Mouse (Mus musculus): ENCODE results near the gene Six5. TPM values are rescaled to one million over a fixed set of nuclear protein-coding genes. Genes with fewer than 3 reads are reported as not detected.
A peak's percentile ranks its signal among the peaks of the same experiment; 100 is the strongest.

Gene Six5
- polyA plus RNA-seq, 1 experiment from 2014 or later, result 2.5 TPM

DNA sequence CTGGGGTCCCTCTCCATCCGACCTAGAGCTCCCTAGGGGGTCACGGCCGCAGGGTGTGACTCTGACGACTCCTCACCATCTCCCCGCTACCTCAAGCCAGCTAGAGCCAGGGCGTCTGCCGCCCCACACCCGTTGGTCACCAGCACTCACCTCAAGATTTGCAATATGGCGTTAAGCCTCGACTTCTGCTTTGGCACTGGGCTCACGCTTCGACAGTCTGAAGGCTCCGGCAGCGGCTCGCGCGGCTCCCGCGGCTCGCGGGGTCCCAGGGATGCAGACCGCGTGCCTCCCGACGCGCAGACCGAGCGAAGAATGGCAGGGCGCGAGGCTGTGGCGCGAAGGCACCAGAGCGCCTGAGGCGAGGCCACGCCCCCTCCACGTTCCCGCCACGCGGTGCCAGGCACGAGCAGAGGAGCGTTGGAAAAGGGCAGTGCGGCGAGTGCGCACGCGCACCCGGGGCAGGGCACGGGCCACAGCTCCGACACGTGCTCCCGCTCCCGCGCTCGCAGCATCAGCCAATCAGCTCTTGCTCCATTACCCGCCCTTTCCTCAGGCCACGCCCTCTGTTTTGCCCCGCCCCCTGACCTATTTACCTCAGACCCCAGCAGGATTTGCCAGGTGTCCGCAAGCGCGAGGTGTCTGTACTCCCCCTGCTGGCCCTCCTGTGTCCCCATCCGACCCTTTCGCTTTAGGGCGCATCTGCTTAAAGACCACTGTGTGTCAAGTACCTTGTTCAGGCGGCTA lies 23.8 kb downstream of the Six5 start, which contains the start of gene Gm4969:
TSS of gene Gm4969 (minus strand) at position 341 of the 744 bp plus-strand sequence.
- H3K27ac ChIP-seq (replicated peaks; ENCODE audit: low read depth, low read length), result no peak within 1 kb of the TSS
- no peaks in the 10 kb centered on the region for H3K27me3 ChIP-seq (ENCODE audit: control insufficient read depth, insufficient read depth, low read length)
- no peaks in the 10 kb centered on the region for H3K36me3 ChIP-seq (ENCODE audit: control insufficient read depth, insufficient read depth, low read length)
- WGBS, result 23% methylated on average over 61 of the region's 64 CpGs
- peak; percentile 48 for ATAC-seq (ENCODE audit: low FRiP score, low TSS enrichment)
- peak within 1 kb of the TSS; percentile 30 for H3K4me3 ChIP-seq (replicated peaks; ENCODE audit: low read depth, low read length)
- H3K4me2 ChIP-seq (ENCODE audit: low read length), result peak within 1 kb of the TSS; percentile 49
- DNase-seq, result peak; percentile 84
- peaks cover 6% of the 10 kb centered on the region for H3K4me1 ChIP-seq (ENCODE audit: control insufficient read depth, insufficient read depth, low read length)
- no peak within 1 kb of the TSS for H3K9ac ChIP-seq (replicated peaks; ENCODE audit: low read length)
- H3K9me3 ChIP-seq (ENCODE audit: control insufficient read depth, low read length), result no peaks in the 10 kb centered on the region

DNA sequence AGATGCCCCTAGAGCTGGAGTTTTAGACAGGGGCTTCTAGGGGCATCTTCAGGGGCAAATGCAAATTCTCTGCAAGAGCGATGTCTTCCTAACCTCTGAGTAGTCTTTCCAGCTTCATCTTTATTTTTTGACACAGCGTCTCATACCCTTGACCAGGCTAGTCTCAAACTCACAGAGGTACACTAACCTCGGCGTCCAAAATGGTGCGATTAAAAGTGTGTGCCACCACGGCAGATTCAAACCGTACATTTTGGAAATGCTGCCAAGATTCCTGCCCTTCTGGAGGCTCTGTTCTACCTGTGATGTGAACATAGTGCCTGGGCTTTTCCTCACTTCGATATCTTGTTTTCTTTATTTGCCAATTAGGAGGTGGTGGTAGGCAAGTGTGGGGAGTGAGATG lies 24.7 kb downstream of the Six5 start:
- DNase-seq (no peak), ATAC-seq (ENCODE audit: low FRiP score, low TSS enrichment) (peak; percentile 9; the same call in 1 of the 2 replicates)
- H3K9ac ChIP-seq (replicated peaks; ENCODE audit: low read length), result no peak overlapping the region
- no peaks in the 10 kb centered on the region for H3K27me3 ChIP-seq (ENCODE audit: control insufficient read depth, insufficient read depth, low read length)
- H3K4me2 ChIP-seq (ENCODE audit: low read length), result no peak overlapping the region
- no peaks in the 10 kb centered on the region for H3K36me3 ChIP-seq (ENCODE audit: control insufficient read depth, insufficient read depth, low read length)
- no peak overlapping the region for H3K27ac ChIP-seq (replicated peaks; ENCODE audit: low read depth, low read length)
- 91% methylated on average over 8 of the region's 8 CpGs for WGBS
- H3K9me3 ChIP-seq (ENCODE audit: control insufficient read depth, low read length), result no peaks in the 10 kb centered on the region
- H3K4me1 ChIP-seq (ENCODE audit: control insufficient read depth, insufficient read depth, low read length), result peaks cover 6% of the 10 kb centered on the region
- H3K4me3 ChIP-seq (replicated peaks; ENCODE audit: low read depth, low read length), result no peak overlapping the region

- Histone ChIP-seq H3K4me1 (ENCODE audit: control insufficient read depth, insufficient read depth, low read length) (peaks cover 6% of the 10 kb centered on the region), H3K9me3 (ENCODE audit: control insufficient read depth, low read length) (no peaks in the 10 kb centered on the region), H3K27me3 (ENCODE audit: control insufficient read depth, insufficient read depth, low read length) (no peaks in the 10 kb centered on the region), H3K27ac (replicated peaks; ENCODE audit: low read depth, low read length) (peak within 1 kb of the TSS; percentile 53; the same call in 1 of the 2 replicates), H3K4me2 (ENCODE audit: low read length) (peak within 1 kb of the TSS; percentile 85), H3K36me3 (ENCODE audit: control insufficient read depth, insufficient read depth, low read length) (no peaks in the 10 kb centered on the region), H3K4me3 (replicated peaks; ENCODE audit: low read depth, low read length) (peak within 1 kb of the TSS; percentile 60), H3K9ac (replicated peaks; ENCODE audit: low read length) (peak within 1 kb of the TSS; percentile 73)
- DNase-seq (peak; percentile 98), ATAC-seq (ENCODE audit: low FRiP score, low TSS enrichment) (peak; percentile 94)
- WGBS, result 3% methylated on average over 34 of the region's 34 CpGs
Observed at GRCm38 (mm10) chr7:19119631-19120429, 25.4 kb downstream of the Six5 start, which contains the start of gene Fbxo46. TSS of gene Fbxo46 (plus strand) at chr7:19119859.

DNA sequence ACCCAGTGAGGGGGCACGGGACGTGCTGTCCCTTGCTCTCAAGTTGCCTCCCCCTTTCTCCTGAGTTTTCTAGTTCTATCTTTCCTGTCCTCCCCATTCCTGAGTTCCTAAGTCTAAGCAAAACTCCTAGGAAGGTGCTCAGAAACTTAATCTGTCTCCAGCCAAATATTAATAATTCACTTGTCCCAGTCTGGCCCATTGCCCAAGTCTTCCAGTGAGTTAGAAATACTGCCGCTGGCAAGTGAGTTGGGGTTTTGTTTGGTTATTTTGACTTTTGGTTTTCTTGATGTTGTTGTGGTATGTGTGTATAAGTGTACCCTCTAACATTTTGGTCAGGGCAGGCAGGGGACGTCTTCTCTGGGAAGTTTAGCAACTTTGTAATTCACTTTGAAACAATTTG lies 27.3 kb downstream of the Six5 start:
- H3K27me3 ChIP-seq (ENCODE audit: control insufficient read depth, insufficient read depth, low read length), result no peaks in the 10 kb centered on the region
- DNase-seq, result no peak
- H3K4me3 ChIP-seq (replicated peaks; ENCODE audit: low read depth, low read length), result no peak overlapping the region
- peaks cover 6% of the 10 kb centered on the region for H3K4me1 ChIP-seq (ENCODE audit: control insufficient read depth, insufficient read depth, low read length)
- H3K9me3 ChIP-seq (ENCODE audit: control insufficient read depth, low read length), result no peaks in the 10 kb centered on the region
- H3K27ac ChIP-seq (replicated peaks; ENCODE audit: low read depth, low read length), result no peak overlapping the region
- no peak for ATAC-seq (ENCODE audit: low FRiP score, low TSS enrichment)
- no peak overlapping the region for H3K4me2 ChIP-seq (ENCODE audit: low read length)
- 93% methylated on average over 4 of the region's 4 CpGs for WGBS
- no peak overlapping the region for H3K9ac ChIP-seq (replicated peaks; ENCODE audit: low read length)
- H3K36me3 ChIP-seq (ENCODE audit: control insufficient read depth, insufficient read depth, low read length), result peaks cover 4% of the 10 kb centered on the region; the same call in 1 of the 2 replicates

DNA sequence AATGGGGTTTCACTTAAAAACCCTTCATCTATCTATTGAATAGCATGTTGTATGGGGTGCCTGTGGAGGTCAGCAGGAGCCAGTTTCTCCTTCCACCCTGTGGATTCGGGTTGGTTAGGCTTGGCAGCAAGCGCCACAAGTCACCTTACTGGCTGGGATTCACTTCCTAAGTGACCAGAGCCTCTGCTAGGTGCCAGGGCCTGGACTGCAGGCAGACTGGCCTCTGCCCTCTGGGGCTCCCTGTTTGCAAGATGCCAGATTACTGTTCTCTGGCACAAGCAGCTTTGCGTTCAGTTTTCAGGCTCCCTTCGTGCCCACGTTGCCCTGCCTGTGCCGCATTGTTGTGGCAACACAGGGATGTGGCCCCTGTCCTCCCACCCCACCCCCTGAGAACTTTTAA lies 30.3 kb downstream of the Six5 start:
- no peaks in the 10 kb centered on the region for H3K27me3 ChIP-seq (ENCODE audit: control insufficient read depth, insufficient read depth, low read length)
- peaks cover 5% of the 10 kb centered on the region; the same call in 1 of the 2 replicates for H3K36me3 ChIP-seq (ENCODE audit: control insufficient read depth, insufficient read depth, low read length)
- no peak overlapping the region for H3K9ac ChIP-seq (replicated peaks; ENCODE audit: low read length)
- 91% methylated on average over 6 of the region's 6 CpGs for WGBS
- peaks cover 6% of the 10 kb centered on the region for H3K4me1 ChIP-seq (ENCODE audit: control insufficient read depth, insufficient read depth, low read length)
- H3K4me2 ChIP-seq (ENCODE audit: low read length), result no peak overlapping the region
- no peak overlapping the region for H3K27ac ChIP-seq (replicated peaks; ENCODE audit: low read depth, low read length)
- DNase-seq (no peak), ATAC-seq (ENCODE audit: low FRiP score, low TSS enrichment) (no peak)
- H3K9me3 ChIP-seq (ENCODE audit: control insufficient read depth, low read length), result no peaks in the 10 kb centered on the region
- H3K4me3 ChIP-seq (replicated peaks; ENCODE audit: low read depth, low read length), result no peak overlapping the region

DNA sequence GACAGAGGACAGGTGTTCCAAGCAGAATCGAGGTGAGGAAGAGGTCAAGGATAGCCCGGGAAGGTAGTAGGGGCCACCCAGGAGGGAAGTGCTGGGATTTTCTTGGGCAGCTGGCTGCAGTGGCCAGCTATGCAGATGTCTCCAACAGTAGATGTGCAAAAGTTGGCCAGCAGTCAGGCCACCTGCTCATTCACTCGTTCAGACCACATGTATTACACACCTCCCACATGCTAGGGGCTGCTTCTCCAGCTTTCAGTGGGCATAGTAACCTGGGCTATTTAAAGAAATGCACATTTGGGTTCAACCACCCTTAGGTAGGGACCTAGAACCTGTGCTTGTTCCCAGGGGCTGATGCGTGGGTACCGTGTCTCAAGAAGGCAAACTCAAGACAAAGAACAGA lies 33.4 kb downstream of the Six5 start:
- Histone ChIP-seq H3K4me2 (ENCODE audit: low read length) (no peak overlapping the region), H3K36me3 (ENCODE audit: control insufficient read depth, insufficient read depth, low read length) (peaks cover 5% of the 10 kb centered on the region; the same call in 1 of the 2 replicates), H3K27me3 (ENCODE audit: control insufficient read depth, insufficient read depth, low read length) (no peaks in the 10 kb centered on the region), H3K9me3 (ENCODE audit: control insufficient read depth, low read length) (no peaks in the 10 kb centered on the region), H3K4me1 (ENCODE audit: control insufficient read depth, insufficient read depth, low read length) (peaks cover 9% of the 10 kb centered on the region; the same call in 1 of the 2 replicates), H3K4me3 (replicated peaks; ENCODE audit: low read depth, low read length) (no peak overlapping the region), H3K27ac (replicated peaks; ENCODE audit: low read depth, low read length) (no peak overlapping the region), H3K9ac (replicated peaks; ENCODE audit: low read length) (no peak overlapping the region)
- no peak for ATAC-seq (ENCODE audit: low FRiP score, low TSS enrichment)
- 98% methylated on average over 5 of the region's 5 CpGs for WGBS
- DNase-seq, result no peak

DNA sequence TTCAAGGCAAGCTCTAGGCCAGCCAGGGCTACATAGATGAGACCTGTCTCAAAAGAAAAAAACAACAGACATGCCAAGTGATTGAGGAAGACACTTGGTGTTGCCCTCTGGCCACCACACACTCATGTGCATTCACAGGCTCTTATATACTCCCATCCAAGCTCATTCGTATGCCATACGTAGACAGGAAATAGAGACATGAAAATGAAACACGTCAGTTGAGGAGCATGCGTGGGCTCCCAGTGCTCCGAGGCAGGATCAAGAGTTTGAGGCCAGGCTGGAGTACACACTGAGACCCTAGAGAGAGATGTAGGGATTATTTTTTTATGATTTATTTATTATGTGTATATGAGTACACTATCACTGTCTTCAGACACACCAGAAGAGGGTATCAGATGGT lies 35.0 kb downstream of the Six5 start:
- no peak for DNase-seq
- H3K27ac ChIP-seq (replicated peaks; ENCODE audit: low read depth, low read length), result no peak overlapping the region
- H3K9me3 ChIP-seq (ENCODE audit: control insufficient read depth, low read length), result no peaks in the 10 kb centered on the region
- H3K4me2 ChIP-seq (ENCODE audit: low read length), result no peak overlapping the region
- H3K27me3 ChIP-seq (ENCODE audit: control insufficient read depth, insufficient read depth, low read length), result no peaks in the 10 kb centered on the region
- H3K4me1 ChIP-seq (ENCODE audit: control insufficient read depth, insufficient read depth, low read length), result peaks cover 9% of the 10 kb centered on the region; the same call in 1 of the 2 replicates
- no peak overlapping the region for H3K9ac ChIP-seq (replicated peaks; ENCODE audit: low read length)
- WGBS, result 95% methylated on average over 5 of the region's 5 CpGs
- H3K36me3 ChIP-seq (ENCODE audit: control insufficient read depth, insufficient read depth, low read length), result peaks cover 5% of the 10 kb centered on the region; the same call in 1 of the 2 replicates
- ATAC-seq (ENCODE audit: low FRiP score, low TSS enrichment), result no peak
- no peak overlapping the region for H3K4me3 ChIP-seq (replicated peaks; ENCODE audit: low read depth, low read length)

GRCm38 (mm10) chr7:19130657-19131056 lies 36.3 kb downstream of the Six5 start:
- ATAC-seq (ENCODE audit: low FRiP score, low TSS enrichment), result no peak
- no peaks in the 10 kb centered on the region for H3K27me3 ChIP-seq (ENCODE audit: control insufficient read depth, insufficient read depth, low read length)

More at GRCm38 (mm10) chr7:19130657-19131056, 36.3 kb downstream of the Six5 start:
- DNase-seq, result peak; percentile 29
- Histone ChIP-seq H3K9ac (replicated peaks; ENCODE audit: low read length) (peak overlapping the region; percentile 48; the same call in 1 of the 2 replicates), H3K4me3 (replicated peaks; ENCODE audit: low read depth, low read length) (peak overlapping the region; percentile 47), H3K36me3 (ENCODE audit: control insufficient read depth, insufficient read depth, low read length) (peaks cover 11% of the 10 kb centered on the region), H3K4me1 (ENCODE audit: control insufficient read depth, insufficient read depth, low read length) (peaks cover 9% of the 10 kb centered on the region; the same call in 1 of the 2 replicates), H3K27ac (replicated peaks; ENCODE audit: low read depth, low read length) (peak overlapping the region; percentile 89), H3K9me3 (ENCODE audit: control insufficient read depth, low read length) (no peaks in the 10 kb centered on the region), H3K4me2 (ENCODE audit: low read length) (peak overlapping the region; percentile 68)
- WGBS, result 42% methylated on average over 4 of the region's 4 CpGs
